Mouse (Mus musculus): Measurements from ENCODE around the gene Mfsd11.

- TF ChIP-seq USF1 (IDR thresholded peaks at IDR 0.05; ENCODE audit: low read depth, low read length) (no peak), BHLHE40 (IDR thresholded peaks at IDR 0.05; ENCODE audit: borderline replicate concordance, low read depth, low read length) (no peak), ELF1 (IDR thresholded peaks at IDR 0.05; ENCODE audit: low read depth, low read length) (no peak), KAT2A (conservative IDR thresholded peaks at IDR 0.05; ENCODE audit: low read depth, low read length) (no peak), POLR2A (IDR thresholded peaks at IDR 0.05; ENCODE audit: control insufficient read depth in 1 of 2, insufficient read depth in 1 of 2, low read depth in 1 of 2, low read length in 2 of 2, poor library complexity in 1 of 2) (peak in 1 of 2 experiments; percentile 58; a peak in 2 of 4 replicates), SIN3A (IDR thresholded peaks at IDR 0.05; ENCODE audit: low read length) (no peak; the same call in 1 of the 2 replicates), CTCF (IDR thresholded peaks at IDR 0.05 in 2 of 3, conservative IDR thresholded peaks at IDR 0.05 in 1 of 3; ENCODE audit: control insufficient read depth in 1 of 3, insufficient read depth in 1 of 3, low read depth in 2 of 3, low read length in 3 of 3, poor library complexity in 1 of 3, severe bottlenecking in 1 of 3) (no peak)
Measured at GRCm38 (mm10) chr11:116847187-116848085, 4.8 kb upstream of the Mfsd11 start.
